31 mouse cellular contexts compared by ENCODE assay signal in the genomic region with DNA sequence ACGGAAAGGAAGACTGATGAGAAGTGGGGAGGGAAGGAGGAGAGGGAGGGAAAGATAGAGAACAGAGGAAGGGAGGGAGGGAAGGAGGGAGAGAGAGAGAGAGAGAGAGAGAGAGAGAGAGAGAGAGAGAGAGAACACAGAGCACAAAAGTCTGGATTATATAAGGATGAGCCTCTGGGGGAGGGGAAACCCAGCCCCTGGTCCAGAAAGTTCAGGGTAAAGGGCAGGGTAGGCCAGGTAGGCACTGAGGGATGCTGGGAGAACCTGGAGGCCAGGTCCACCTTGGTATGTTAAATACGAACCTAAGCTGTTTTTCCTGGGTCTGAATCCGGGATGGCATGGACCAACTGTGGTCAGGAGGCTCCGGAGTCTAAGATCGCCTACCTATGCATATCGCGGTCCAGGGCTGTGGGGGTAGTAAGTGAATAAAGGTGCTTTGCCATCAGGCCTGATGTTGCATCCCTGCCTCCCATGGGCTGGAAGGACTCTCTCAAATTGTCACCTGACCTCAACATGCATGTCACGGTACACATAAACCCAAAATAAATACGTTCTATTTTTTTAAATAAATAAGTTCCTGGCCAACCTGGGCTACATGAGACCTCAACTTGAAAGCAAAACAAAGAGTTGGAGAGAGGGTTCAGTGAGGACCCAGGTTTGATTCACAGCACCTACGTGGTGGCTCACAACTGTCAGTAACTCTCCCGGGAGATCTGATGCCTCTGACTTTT. TPM values are rescaled to one million over a fixed set of nuclear protein-coding genes. Genes with fewer than 3 reads are reported as not detected.
DNase-seq lines count a peak whose midpoint lies in the region; ATAC-seq and TF ChIP-seq lines count a peak whose summit lies in the region.
"Had no signal": no experiment of that assay in that cellular context is flagged by ENCODE, and none has a peak within 500 bp of the region (broad histone marks: within the 10 kb centered on the region; RNA-seq: fewer than 3 reads in every experiment).

No protein-coding gene starts in this region.

- no peak overlapping the region for H3K9ac ChIP-seq in midbrain, embryonic 11.5 days (ENCODE audit: low read length)
- no peak overlapping the region for H3K9ac ChIP-seq in midbrain, embryonic 16.5 days (ENCODE audit: low read depth, low read length)
- H3K9ac ChIP-seq in liver, embryonic 14.5 days (replicated peaks), result no peak overlapping the region
- H3K9ac ChIP-seq: embryonic facial prominence, embryonic 15.5 days; hindbrain, embryonic 12.5 days; intestine, embryonic 15.5 days; limb, embryonic 12.5 days; neural tube, embryonic 12.5 days had no signal

- H3K36me3 ChIP-seq in midbrain, embryonic 11.5 days (ENCODE audit: control insufficient read depth, insufficient read depth, low read length), result peaks cover 4% of the 10 kb centered on the region; the same call in 1 of the 2 replicates
- no peaks in the 10 kb centered on the region for H3K36me3 ChIP-seq in midbrain, embryonic 16.5 days (ENCODE audit: control insufficient read depth, insufficient read depth, low read length)
- peaks cover 14% of the 10 kb centered on the region for H3K36me3 ChIP-seq in liver, embryonic 14.5 days (replicated peaks; ENCODE audit: control insufficient read depth, insufficient read depth, low read depth)

- H3K4me2 ChIP-seq in midbrain, embryonic 11.5 days, result no peak overlapping the region
- no peak overlapping the region for H3K4me2 ChIP-seq in midbrain, embryonic 16.5 days (ENCODE audit: low read length)
- peak overlapping the region; percentile 74 for H3K4me2 ChIP-seq in liver, embryonic 14.5 days (ENCODE audit: low read depth)
- H3K4me2 ChIP-seq: neural tube, embryonic 12.5 days had no signal

- DNase-seq in heart, adult 11 months, result peak; percentile 91
- no peak for DNase-seq in heart, postnatal 25 days (ENCODE audit: low spot score)
- peak; percentile 47 for DNase-seq in midbrain, embryonic 11.5 days (ENCODE audit: low spot score, missing footprints)
- DNase-seq in liver, embryonic 14.5 days (ENCODE audit: low read depth in 3 of 3, low spot score in 3 of 3), result no peak
- no peak for DNase-seq in testis, postnatal 14 days (ENCODE audit: low spot score)
- no peak for DNase-seq in thymus, adult 18-20 months
- DNase-seq: adrenal gland, adult 8-10 months; B cell, adult 2 months; cerebellum, postnatal 25 days; gastrocnemius, postnatal 14 days; heart, postnatal 36 days; lung, adult 18-20 months; lung, postnatal 10 days; right cerebral cortex, postnatal 4 days; thymus, postnatal 14 days had no signal

- no peaks in the 10 kb centered on the region for H3K9me3 ChIP-seq in midbrain, embryonic 11.5 days (ENCODE audit: control insufficient read depth, low read length)
- H3K9me3 ChIP-seq in midbrain, embryonic 16.5 days (replicated peaks; ENCODE audit: control insufficient read depth, low read length, poor library complexity, severe bottlenecking), result no peaks in the 10 kb centered on the region
- no peaks in the 10 kb centered on the region for H3K9me3 ChIP-seq in liver, embryonic 14.5 days (ENCODE audit: control insufficient read depth, low read length)
- H3K9me3 ChIP-seq: embryonic facial prominence, embryonic 10.5 days; embryonic facial prominence, embryonic 15.5 days; heart, embryonic 10.5 days; heart, embryonic 15.5 days; hindbrain, embryonic 12.5 days; intestine, embryonic 15.5 days; kidney, embryonic 15.5 days; limb, embryonic 12.5 days; midbrain, embryonic 10.5 days; neural tube, embryonic 12.5 days had no signal

- H3K4me3 ChIP-seq in midbrain, embryonic 11.5 days (ENCODE audit: low read depth, low read length), result no peak overlapping the region
- no peak overlapping the region for H3K4me3 ChIP-seq in midbrain, embryonic 16.5 days (ENCODE audit: low read depth, low read length)
- H3K4me3 ChIP-seq in liver, embryonic 14.5 days (ENCODE audit: insufficient read depth in 1 of 2, low read depth in 2 of 2, low read length in 2 of 2), result 0 out of 4 replicates have a peak overlapping the region, but pooled peaks of 1 of the 2 experiments have one; percentile 8
- H3K4me3 ChIP-seq: hindbrain, embryonic 12.5 days; neural tube, embryonic 12.5 days had no signal

- 90% methylated on average over 11 of the region's 11 CpGs for WGBS in midbrain, embryonic 11.5 days
- WGBS in midbrain, embryonic 16.5 days, result 94% methylated on average over 11 of the region's 11 CpGs
- WGBS in liver, embryonic 14.5 days (ENCODE audit: insufficient replicate concordance), result 89% methylated on average over 11 of the region's 11 CpGs

- TF ChIP-seq EP300 in liver, embryonic 14.5 days (IDR thresholded peaks at IDR 0.05; ENCODE audit: low read depth), result no peak

- intact Hi-C loops in heart, postnatal 25 days (cut with DNase I), result loop anchor here (2.0 kb wide), 1 partner anchor 23 kb away; no protein-coding TSS in a partner anchor

- no peak overlapping the region for H3K27ac ChIP-seq in midbrain, embryonic 11.5 days (ENCODE audit: low read depth, low read length)
- no peak overlapping the region for H3K27ac ChIP-seq in midbrain, embryonic 16.5 days (ENCODE audit: low read length)
- H3K27ac ChIP-seq in liver, embryonic 14.5 days, result peak overlapping the region; percentile 94
- H3K27ac ChIP-seq: neural tube, embryonic 12.5 days had no signal

- peaks cover 6% of the 10 kb centered on the region; the same call in 1 of the 2 replicates for H3K4me1 ChIP-seq in midbrain, embryonic 11.5 days (ENCODE audit: control insufficient read depth, insufficient read depth, low read length)
- peaks cover 6% of the 10 kb centered on the region; the same call in 1 of the 2 replicates for H3K4me1 ChIP-seq in midbrain, embryonic 16.5 days (ENCODE audit: control insufficient read depth, insufficient read depth, low read length)
- peaks cover 9 to 18% of the 10 kb centered on the region in 2 experiments; a peak in 3 of 4 replicates for H3K4me1 ChIP-seq in liver, embryonic 14.5 days (replicated peaks; ENCODE audit: control insufficient read depth in 2 of 2, insufficient read depth in 2 of 2, low read length in 1 of 2)
- H3K4me1 ChIP-seq: neural tube, embryonic 12.5 days had no signal

- ATAC-seq in midbrain, embryonic 11.5 days (ENCODE audit: low FRiP score), result no peak
- no peak for ATAC-seq in midbrain, embryonic 16.5 days
- ATAC-seq in liver, embryonic 14.5 days (ENCODE audit: insufficient read depth), result no peak
- ATAC-seq: activated CD4-positive, CD25-positive, alpha-beta regulatory T cell, adult 4 months; forebrain, embryonic 14.5 days; hindbrain, postnatal 0 days; intestine, embryonic 15.5 days had no signal

- H3K27me3 ChIP-seq in midbrain, embryonic 11.5 days (ENCODE audit: control insufficient read depth, insufficient read depth, low read length), result no peaks in the 10 kb centered on the region
- no peaks in the 10 kb centered on the region for H3K27me3 ChIP-seq in midbrain, embryonic 16.5 days (ENCODE audit: control insufficient read depth, insufficient read depth, low read depth, low read length)
- no peaks in the 10 kb centered on the region for H3K27me3 ChIP-seq in liver, embryonic 14.5 days (ENCODE audit: control insufficient read depth, insufficient read depth, low read length)
- H3K27me3 ChIP-seq: CH12.LX; embryonic facial prominence, embryonic 15.5 days; heart, embryonic 15.5 days; hindbrain, embryonic 12.5 days; intestine, embryonic 15.5 days; kidney, embryonic 15.5 days; limb, embryonic 12.5 days; neural tube, embryonic 12.5 days had no signal

- no peak for TF ChIP-seq CTCF in liver, embryonic 14.5 days (IDR thresholded peaks at IDR 0.05; ENCODE audit: low read depth)

RNA-seq across cellular contexts. Expression of a gene that starts 2.0 kb away (rescaled TPM):
- 1 to 10 TPM; 6.4 to 8.0 TPM for total RNA-seq in heart, postnatal 25 days (2021)
- polyA plus RNA-seq in midbrain, embryonic 11.5 days (2014; fragmentation: Nextera tagmentation; extraction: Ambion mirVana), result 20.3 and 22.0 TPM in 2 replicates
- 7.1 and 8.4 TPM in 2 replicates for polyA plus RNA-seq in midbrain, embryonic 16.5 days (2015; fragmentation: Nextera tagmentation; extraction: Ambion mirVana)
- 22.6 and 24.0 TPM in 2 replicates for polyA plus RNA-seq in liver, embryonic 14.5 days (2012; rRNA removed)
- polyA plus RNA-seq in liver, embryonic 14.5 days (2014; fragmentation: Nextera tagmentation; extraction: Ambion mirVana), result 22.5 and 25.3 TPM in 2 replicates

RNA-seq across cellular contexts. Expression of a gene that starts 15.2 kb away (rescaled TPM):
- total RNA-seq in heart, postnatal 25 days (2021), result 10 to 100 TPM in 1 of 2 experiments, 1 to 10 TPM in 1; 7.9 to 13.0 TPM
- 13.4 and 15.5 TPM in 2 replicates for polyA plus RNA-seq in midbrain, embryonic 11.5 days (2014; fragmentation: Nextera tagmentation; extraction: Ambion mirVana)
- 7.0 and 9.2 TPM in 2 replicates for polyA plus RNA-seq in midbrain, embryonic 16.5 days (2015; fragmentation: Nextera tagmentation; extraction: Ambion mirVana)
- 9.9 and 13.5 TPM in 2 replicates for polyA plus RNA-seq in liver, embryonic 14.5 days (2012; rRNA removed)
- polyA plus RNA-seq in liver, embryonic 14.5 days (2014; fragmentation: Nextera tagmentation; extraction: Ambion mirVana), result 19.7 and 20.3 TPM in 2 replicates

RNA-seq across cellular contexts. Expression of a gene that starts 23.8 kb away (rescaled TPM):
- 10 to 100 TPM; 30.1 to 30.5 TPM for total RNA-seq in heart, postnatal 25 days (2021)
- polyA plus RNA-seq in midbrain, embryonic 11.5 days (2014; fragmentation: Nextera tagmentation; extraction: Ambion mirVana), result 33.1 and 39.5 TPM in 2 replicates
- 13.2 and 15.1 TPM in 2 replicates for polyA plus RNA-seq in midbrain, embryonic 16.5 days (2015; fragmentation: Nextera tagmentation; extraction: Ambion mirVana)
- 673 and 878 TPM in 2 replicates for polyA plus RNA-seq in liver, embryonic 14.5 days (2012; rRNA removed)
- 1,114 and 1,162 TPM in 2 replicates for polyA plus RNA-seq in liver, embryonic 14.5 days (2014; fragmentation: Nextera tagmentation; extraction: Ambion mirVana)

RNA-seq across cellular contexts. Expression of a gene that starts 24.1 kb away (rescaled TPM):
- total RNA-seq in heart, postnatal 25 days (2021), result under 1 TPM; 0.08 to 0.42 TPM
- 0.08 and 0.31 TPM in 2 replicates for polyA plus RNA-seq in midbrain, embryonic 11.5 days (2014; fragmentation: Nextera tagmentation; extraction: Ambion mirVana)
- polyA plus RNA-seq in midbrain, embryonic 16.5 days (2015; fragmentation: Nextera tagmentation; extraction: Ambion mirVana), result 3.1 and 4.4 TPM in 2 replicates
- polyA plus RNA-seq in liver, embryonic 14.5 days (2012; rRNA removed), result 0.06 TPM in 2 replicates
- 0.05 and 0.06 TPM in 2 replicates for polyA plus RNA-seq in liver, embryonic 14.5 days (2014; fragmentation: Nextera tagmentation; extraction: Ambion mirVana)
- total RNA-seq: granulocyte monocyte progenitor cell, adult 5-6 weeks had no signal

RNA-seq across cellular contexts. Expression of a gene that starts 27.6 kb away (rescaled TPM):
- total RNA-seq in heart, postnatal 25 days (2021), result 1 to 10 TPM; 1.2 to 1.6 TPM
- 0.77 and 0.85 TPM in 2 replicates for polyA plus RNA-seq in midbrain, embryonic 11.5 days (2014; fragmentation: Nextera tagmentation; extraction: Ambion mirVana)
- 1.5 TPM in 2 replicates for polyA plus RNA-seq in midbrain, embryonic 16.5 days (2015; fragmentation: Nextera tagmentation; extraction: Ambion mirVana)
- 0.55 and 0.73 TPM in 2 replicates for polyA plus RNA-seq in liver, embryonic 14.5 days (2012; rRNA removed)
- 0.23 and 0.29 TPM in 2 replicates for polyA plus RNA-seq in liver, embryonic 14.5 days (2014; fragmentation: Nextera tagmentation; extraction: Ambion mirVana)

Comparison
In these comparisons a context has a peak if more than half of its experiments do, and no peak if none do; other contexts are left out.
1. DNase-seq: peak in heart, adult 11 months (single experiment) and midbrain, embryonic 11.5 days (single experiment); none in heart, postnatal 25 days (single experiment), liver, embryonic 14.5 days (0 of 3), testis, postnatal 14 days (single experiment) and thymus, adult 18-20 months (0 of 2).
2. RNA of a gene that starts 23.8 kb away (polyA plus RNA-seq): 673 to 1,162 TPM in liver, embryonic 14.5 days; 33.1 to 39.5 TPM in midbrain, embryonic 11.5 days and 13.2 to 15.1 TPM in midbrain, embryonic 16.5 days; every median in the first group is over 10 times any median in the second.